Mouse (Mus musculus) neural tube, embryonic 12.5 days (tissue): ENCODE results near the gene Slc37a1. TPM values are rescaled to one million over a fixed set of nuclear protein-coding genes. Genes with fewer than 3 reads are reported as not detected.

ENCODE experiments used
- ATAC-seq: fragments of 200-750 bp; cut with Nextera tagmentation; 2 replicates; pipeline ENCODE4 v1.8.0; 2017; ENCODE audit warnings: low read depth, mild to moderate bottlenecking, moderate TSS enrichment, moderate library complexity; ENCODE audit not compliant: low FRiP score
- H3K27ac ChIP-seq: fragments of 300-500 bp; sonication (generic); 2 replicates; pipeline ENCODE4 v1.5.1; 2016
- H3K27me3 ChIP-seq: fragments of 300-500 bp; sonication (generic); replicated peaks from 2 replicates; pipeline ENCODE4 v1.6.1; 2016; ENCODE audit warnings: mild to moderate bottlenecking
- H3K36me3 ChIP-seq: fragments of 300-500 bp; sonication (generic); 2 replicates; pipeline ENCODE4 v1.6.1; 2016; ENCODE audit warnings: mild to moderate bottlenecking
- H3K4me1 ChIP-seq: fragments of 300-500 bp; sonication (generic); 2 replicates; pipeline ENCODE4 v1.6.1; 2016
- H3K4me2 ChIP-seq: fragments of 300-500 bp; sonication (generic); replicated peaks from 2 replicates; pipeline ENCODE4 v1.6.1; 2016; ENCODE audit warnings: mild to moderate bottlenecking
- H3K4me3 ChIP-seq: fragments of 300-500 bp; sonication (generic); 2 replicates; pipeline ENCODE4 v1.5.1; 2016
- H3K9ac ChIP-seq: fragments of 300-500 bp; sonication (generic); 2 replicates; pipeline ENCODE4 v1.6.1; 2016; ENCODE audit warnings: mild to moderate bottlenecking
- H3K9me3 ChIP-seq: fragments of 300-500 bp; sonication (generic); 2 replicates; pipeline ENCODE4 v1.6.1; 2016; ENCODE audit warnings: mild to moderate bottlenecking
- WGBS: fragments of 180-500 bp; shearing (Covaris S2); methylation state at CpG from one replicate; pipeline ENCODE4 v1.1.7; 2016; 5-methylcytosine and 5-hydroxymethylcytosine counted together
- polyA plus RNA-seq: library from polyadenylated mRNA; unstranded; fragments of >200 nt; fragmentation: Nextera tagmentation; extraction: Ambion mirVana; gene quantifications from 2 replicates; pipeline ENCODE4 v1.2.1, GENCODE M21; 2016

Gene Slc37a1
- polyA plus RNA-seq, 1 experiment from 2014 or later, result 15.9 TPM

- Histone ChIP-seq H3K4me3 (no peak overlapping the region), H3K27me3 (no peaks in the 10 kb centered on the region), H3K9me3 (no peaks in the 10 kb centered on the region), H3K27ac (no peak overlapping the region), H3K4me1 (peaks cover 12% of the 10 kb centered on the region), H3K36me3 (no peaks in the 10 kb centered on the region), H3K4me2 (no peak overlapping the region), H3K9ac (no peak overlapping the region)
- WGBS, result 44% methylated on average over 8 of the region's 8 CpGs
- no peak for ATAC-seq
Measured at GRCm38 (mm10) chr17:31379863-31380262, 93.3 kb downstream of the Slc37a1 start.

GRCm38 (mm10) chr17:31383320-31383719 is 96.7 kb downstream of the Slc37a1 start:
- ATAC-seq, result no peak
- Histone ChIP-seq H3K27me3 (no peaks in the 10 kb centered on the region), H3K27ac (no peak overlapping the region), H3K4me3 (no peak overlapping the region), H3K9me3 (no peaks in the 10 kb centered on the region), H3K4me2 (no peak overlapping the region), H3K9ac (no peak overlapping the region), H3K4me1 (peaks cover 38% of the 10 kb centered on the region), H3K36me3 (no peaks in the 10 kb centered on the region)
- WGBS, result 84% methylated on average over 6 of the region's 6 CpGs

GRCm38 (mm10) chr17:31384968-31385627 is 98.5 kb downstream of the Slc37a1 start:
- H3K27me3 ChIP-seq, result no peaks in the 10 kb centered on the region
- H3K4me3 ChIP-seq, result no peak overlapping the region
- H3K4me2 ChIP-seq, result peak overlapping the region; percentile 84
- peak; percentile 38; the same call in 1 of the 2 replicates for ATAC-seq
- H3K9ac ChIP-seq, result peak overlapping the region; percentile 78
- 6% methylated on average over 8 of the region's 8 CpGs for WGBS
- H3K27ac ChIP-seq, result peak overlapping the region; percentile 39; the same call in 1 of the 2 replicates
- H3K36me3 ChIP-seq, result no peaks in the 10 kb centered on the region
- peaks cover 46% of the 10 kb centered on the region for H3K4me1 ChIP-seq
- no peaks in the 10 kb centered on the region for H3K9me3 ChIP-seq

- no peaks in the 10 kb centered on the region for H3K9me3 ChIP-seq
- H3K27ac ChIP-seq, result peak within 1 kb of the TSS; percentile 39; the same call in 1 of the 2 replicates
- no peaks in the 10 kb centered on the region for H3K27me3 ChIP-seq
- peak within 1 kb of the TSS; percentile 84 for H3K4me2 ChIP-seq
- peaks cover 46% of the 10 kb centered on the region for H3K4me1 ChIP-seq
- H3K36me3 ChIP-seq, result no peaks in the 10 kb centered on the region
- 1% methylated on average over 39 of the region's 56 CpGs for WGBS
- H3K4me3 ChIP-seq, result peak within 1 kb of the TSS; percentile 74
- H3K9ac ChIP-seq, result peak within 1 kb of the TSS; percentile 78
- ATAC-seq, result peak; percentile 87
Measured at GRCm38 (mm10) chr17:31385671-31386665, 99.4 kb downstream of the Slc37a1 start, which contains the start of gene Pde9a. TSS of gene Pde9a (plus strand) at chr17:31386210.

- WGBS, result 13% methylated on average over 7 of the region's 7 CpGs
- peak overlapping the region; percentile 74 for H3K4me3 ChIP-seq
- no peak overlapping the region for H3K27ac ChIP-seq
- H3K9ac ChIP-seq, result peak overlapping the region; percentile 78
- peaks cover 49% of the 10 kb centered on the region for H3K4me1 ChIP-seq
- H3K36me3 ChIP-seq, result no peaks in the 10 kb centered on the region
- H3K4me2 ChIP-seq, result peak overlapping the region; percentile 84
- H3K27me3 ChIP-seq, result no peaks in the 10 kb centered on the region
- no peaks in the 10 kb centered on the region for H3K9me3 ChIP-seq
- ATAC-seq, result peak; percentile 21; the same call in 1 of the 2 replicates
Measured at GRCm38 (mm10) chr17:31386766-31387275, 100.2 kb downstream of the Slc37a1 start.

GRCm38 (mm10) chr17:31389432-31390050 is 102.9 kb downstream of the Slc37a1 start:
- H3K9ac ChIP-seq, result 0 out of 2 replicates have a peak overlapping the region, but pooled peaks have one; percentile 17
- no peak for ATAC-seq
- H3K9me3 ChIP-seq, result no peaks in the 10 kb centered on the region
- peaks cover 47% of the 10 kb centered on the region for H3K4me1 ChIP-seq
- no peaks in the 10 kb centered on the region for H3K36me3 ChIP-seq
- peak overlapping the region; percentile 84 for H3K4me2 ChIP-seq
- H3K4me3 ChIP-seq, result no peak overlapping the region
- H3K27ac ChIP-seq, result no peak overlapping the region
- 84% methylated on average over 3 of the region's 3 CpGs for WGBS
- no peaks in the 10 kb centered on the region for H3K27me3 ChIP-seq

- Histone ChIP-seq H3K27me3 (no peaks in the 10 kb centered on the region), H3K9ac (no peak overlapping the region), H3K4me2 (no peak overlapping the region), H3K4me1 (peaks cover 34% of the 10 kb centered on the region), H3K4me3 (no peak overlapping the region), H3K27ac (no peak overlapping the region), H3K36me3 (no peaks in the 10 kb centered on the region), H3K9me3 (no peaks in the 10 kb centered on the region)
- 77% methylated on average over 3 of the region's 3 CpGs for WGBS
- ATAC-seq, result no peak
Measured at GRCm38 (mm10) chr17:31391462-31391861, 104.9 kb downstream of the Slc37a1 start.

GRCm38 (mm10) chr17:31392041-31392440 is 105.4 kb downstream of the Slc37a1 start:
- Histone ChIP-seq H3K36me3 (no peaks in the 10 kb centered on the region), H3K4me3 (no peak overlapping the region), H3K27me3 (no peaks in the 10 kb centered on the region), H3K27ac (no peak overlapping the region), H3K9me3 (no peaks in the 10 kb centered on the region), H3K4me2 (no peak overlapping the region), H3K9ac (no peak overlapping the region), H3K4me1 (peaks cover 28% of the 10 kb centered on the region)
- WGBS, result 93% methylated on average over 5 of the region's 5 CpGs
- ATAC-seq, result no peak

GRCm38 (mm10) chr17:31393811-31394210 is 107.2 kb downstream of the Slc37a1 start:
- no peak for ATAC-seq
- H3K4me1 ChIP-seq, result peaks cover 15% of the 10 kb centered on the region; the same call in 1 of the 2 replicates
- no peak overlapping the region for H3K9ac ChIP-seq
- H3K27me3 ChIP-seq, result no peaks in the 10 kb centered on the region
- H3K27ac ChIP-seq, result no peak overlapping the region
- H3K4me2 ChIP-seq, result no peak overlapping the region
- H3K36me3 ChIP-seq, result no peaks in the 10 kb centered on the region
- H3K9me3 ChIP-seq, result no peaks in the 10 kb centered on the region
- H3K4me3 ChIP-seq, result no peak overlapping the region
- 77% methylated on average over 2 of the region's 2 CpGs for WGBS

- ATAC-seq, result no peak
- H3K4me1 ChIP-seq, result peaks cover 8% of the 10 kb centered on the region
Measured at GRCm38 (mm10) chr17:31400294-31400693, 113.7 kb downstream of the Slc37a1 start.

More at GRCm38 (mm10) chr17:31400294-31400693, 113.7 kb downstream of the Slc37a1 start:
- Histone ChIP-seq H3K4me3 (no peak overlapping the region), H3K9me3 (no peaks in the 10 kb centered on the region), H3K27ac (no peak overlapping the region), H3K36me3 (peaks cover 7% of the 10 kb centered on the region), H3K27me3 (no peaks in the 10 kb centered on the region), H3K9ac (no peak overlapping the region), H3K4me2 (no peak overlapping the region)
- WGBS, result 86% methylated on average over 6 of the region's 6 CpGs
